In the genomic region with DNA sequence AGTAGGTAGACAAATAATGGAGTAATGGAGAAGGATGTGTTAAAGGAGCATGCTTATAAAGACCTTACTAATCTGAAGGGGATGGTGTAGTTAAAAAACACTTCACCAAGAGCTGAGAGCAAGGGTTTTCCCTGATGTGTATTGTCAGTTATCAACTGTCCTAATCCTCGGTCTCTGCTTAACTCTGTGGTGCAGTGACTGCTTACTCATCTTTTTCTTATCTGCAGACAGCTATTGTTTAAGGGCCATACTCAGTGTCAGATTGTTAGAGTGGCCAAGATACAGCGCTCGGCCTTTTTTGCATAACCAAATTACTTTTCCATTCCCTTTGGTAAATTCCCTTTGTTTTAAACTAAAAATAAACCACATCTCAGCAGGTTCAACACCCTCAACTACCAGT, we compare ENCODE assay signal across 23 mouse cellular contexts. TPM values are rescaled to one million over a fixed set of nuclear protein-coding genes. Genes with fewer than 3 reads are reported as not detected.
DNase-seq lines count a peak whose midpoint lies in the region; ATAC-seq and TF ChIP-seq lines count a peak whose summit lies in the region.
"Had no signal": no experiment of that assay in that cellular context is flagged by ENCODE, and none has a peak within 500 bp of the region (broad histone marks: within the 10 kb centered on the region; RNA-seq: fewer than 3 reads in every experiment).

No protein-coding gene starts in this region.

- 30% methylated on average over 3 of the region's 3 CpGs for WGBS in heart, adult 2 months

- ATAC-seq in cerebellum, adult (ENCODE audit: insufficient number of reproducible peaks, low FRiP score, low TSS enrichment), result no peak
- ATAC-seq: forebrain, embryonic 16.5 days; hindbrain, postnatal 0 days; intestine, embryonic 16.5 days had no signal

- TF ChIP-seq RAD21 in MEL (IDR thresholded peaks at IDR 0.05; ENCODE audit: low read depth, low read length), result no peak

- no peak overlapping the region for H3K4me3 ChIP-seq in MEL (ENCODE audit: control insufficient read depth in 1 of 2, insufficient read depth in 1 of 2, low read depth in 2 of 2, low read length in 2 of 2)
- no peak overlapping the region for H3K4me3 ChIP-seq in heart, adult 2 months
- H3K4me3 ChIP-seq: embryonic facial prominence, embryonic 13.5 days; forebrain, embryonic 12.5 days; hindbrain, embryonic 13.5 days had no signal

- intact Hi-C loops in gastrocnemius, postnatal 14 days (cut with DNase I; ENCODE audit: low total_unique reads), result no loop called here
- intact Hi-C loops in heart, postnatal 25 days (cut with DNase I), result no loop called here
- intact Hi-C loops in heart, adult 2 months (cut with DNase I), result no loop called here

- no peak overlapping the region for H3K27ac ChIP-seq in MEL (ENCODE audit: control insufficient read depth, low read depth, low read length)
- H3K27ac ChIP-seq in heart, adult 2 months, result no peak overlapping the region
- H3K27ac ChIP-seq: embryonic facial prominence, embryonic 13.5 days; forebrain, embryonic 12.5 days; hindbrain, embryonic 13.5 days; hindbrain, postnatal 0 days had no signal

- no peaks in the 10 kb centered on the region for H3K79me2 ChIP-seq in MEL (ENCODE audit: control insufficient read depth, insufficient read depth, low read length, poor library complexity)
- H3K79me2 ChIP-seq in heart, adult 2 months (replicated peaks; ENCODE audit: control insufficient read depth, insufficient read depth, low read length), result no peaks in the 10 kb centered on the region

- peak; percentile 15 for DNase-seq in CD4-positive, CD25-positive, alpha-beta regulatory T cell, adult 2 months (ENCODE audit: low read depth, low spot score)
- DNase-seq in MEL (ENCODE audit: low read depth, low spot score), result peak; percentile 8
- peak; percentile 45 for DNase-seq in induced T-regulatory cell, adult 2 months (ENCODE audit: low read depth)
- no peak for DNase-seq in gastrocnemius, postnatal 14 days
- no peak for DNase-seq in heart, postnatal 25 days (ENCODE audit: low spot score)
- no peak for DNase-seq in heart, adult 2 months
- DNase-seq: adrenal gland, adult 2 months; adrenal gland, postnatal 25 days; B cell, adult 2 months; cerebellum, adult 11 months; cerebellum, adult 8-10 months; cerebellum, postnatal 14 days; gastrocnemius, postnatal 10 days; heart, postnatal 10 days; kidney, adult 2 months had no signal

- no peak for TF ChIP-seq POLR2A in MEL (IDR thresholded peaks at IDR 0.05; ENCODE audit: control insufficient read depth in 1 of 2, insufficient read depth in 1 of 2, low read depth in 1 of 2, low read length in 2 of 2, poor library complexity in 1 of 2)
- TF ChIP-seq POLR2A in heart, adult 2 months (IDR thresholded peaks at IDR 0.05; ENCODE audit: insufficient read depth, low read depth, low read length), result no peak

- TF ChIP-seq CTCF in MEL (IDR thresholded peaks at IDR 0.05 in 2 of 3, conservative IDR thresholded peaks at IDR 0.05 in 1 of 3; ENCODE audit: control insufficient read depth in 1 of 3, insufficient read depth in 1 of 3, low read depth in 2 of 3, low read length in 3 of 3, poor library complexity in 1 of 3, severe bottlenecking in 1 of 3), result no peak
- TF ChIP-seq CTCF in heart, adult 2 months (IDR thresholded peaks at IDR 0.05), result no peak

- peaks cover 0 to 2% of the 10 kb centered on the region in 2 experiments; a peak in 2 of 4 replicates for H3K27me3 ChIP-seq in MEL (ENCODE audit: control insufficient read depth in 1 of 2, insufficient read depth in 2 of 2, low read length in 2 of 2)
- no peaks in the 10 kb centered on the region for H3K27me3 ChIP-seq in heart, adult 2 months (ENCODE audit: control insufficient read depth, insufficient read depth, low read length)
- H3K27me3 ChIP-seq: embryonic facial prominence, embryonic 13.5 days; forebrain, embryonic 12.5 days; hindbrain, embryonic 13.5 days had no signal

- H3K36me3 ChIP-seq in MEL (ENCODE audit: control insufficient read depth in 1 of 2, insufficient read depth in 2 of 2, low read length in 2 of 2), result no peaks in the 10 kb centered on the region
- no peaks in the 10 kb centered on the region for H3K36me3 ChIP-seq in heart, adult 2 months (ENCODE audit: control insufficient read depth, insufficient read depth, low read length)
- H3K36me3 ChIP-seq: embryonic facial prominence, embryonic 13.5 days; forebrain, embryonic 12.5 days; G1E; hindbrain, embryonic 13.5 days had no signal

- no peaks in the 10 kb centered on the region for H3K4me1 ChIP-seq in MEL (ENCODE audit: control insufficient read depth in 1 of 2, insufficient read depth in 2 of 2, low read length in 2 of 2)
- no peaks in the 10 kb centered on the region for H3K4me1 ChIP-seq in heart, adult 2 months (ENCODE audit: control insufficient read depth, insufficient read depth, low read length)
- H3K4me1 ChIP-seq: embryonic facial prominence, embryonic 13.5 days; forebrain, embryonic 12.5 days; hindbrain, embryonic 13.5 days had no signal

- no peak overlapping the region for H3K9ac ChIP-seq in MEL (ENCODE audit: control insufficient read depth, low read depth, low read length, poor library complexity, severe bottlenecking)
- no peak overlapping the region for H3K9ac ChIP-seq in heart, adult 2 months (ENCODE audit: low read depth, low read length)
- H3K9ac ChIP-seq: embryonic facial prominence, embryonic 13.5 days; forebrain, embryonic 12.5 days; hindbrain, embryonic 13.5 days had no signal

- H3K9me3 ChIP-seq in MEL (replicated peaks; ENCODE audit: insufficient read depth, low read length), result no peaks in the 10 kb centered on the region
- H3K9me3 ChIP-seq: embryonic facial prominence, embryonic 13.5 days; forebrain, embryonic 12.5 days; G1E; hindbrain, embryonic 13.5 days had no signal

- no peak for TF ChIP-seq EP300 in MEL (IDR thresholded peaks at IDR 0.05; ENCODE audit: low read depth in 1 of 2, low read length in 2 of 2)
- TF ChIP-seq EP300 in heart, adult 2 months (IDR thresholded peaks at IDR 0.05; ENCODE audit: insufficient read depth, low read depth, low read length), result no peak

TF ChIP-seq in MEL, 35 proteins besides CTCF, POLR2A, EP300 and RAD21:
- TF ChIP-seq GATA1 (IDR thresholded peaks at IDR 0.05; ENCODE audit: low read depth, low read length) (0 out of 2 replicates have a peak, but pooled peaks have one; percentile 11), MAX (IDR thresholded peaks at IDR 0.05; ENCODE audit: low read length) (no peak)

RNA-seq across cellular contexts. Expression of gene Stat1, which starts 52.5 kb away (rescaled TPM):
- 8.0 and 9.7 TPM in 2 replicates for total RNA-seq in MEL (2012; rRNA removed)
- 10 to 100 TPM; 10.9 to 44.0 TPM for polyA plus RNA-seq in MEL (2012; ENCODE audit: insufficient read depth in 1 of 2, insufficient read length in 2 of 2, low read depth in 1 of 2, low replicate concordance in 2 of 2, missing spikeins in 1 of 2)
- 10 to 100 TPM; 11.5 to 11.9 TPM for total RNA-seq in gastrocnemius, postnatal 14 days (2021)
- total RNA-seq in heart, postnatal 25 days (2021), result 10 to 100 TPM; 24.7 to 26.8 TPM
- total RNA-seq in heart, adult 2 months (2021), result 10 to 100 TPM; 27.7 to 30.6 TPM
- polyA plus RNA-seq in heart, adult 2 months (2012; rRNA removed), result 24.1 and 29.8 TPM in 2 replicates

Comparison
In these comparisons a context has a peak if more than half of its experiments do, and no peak if none do; other contexts are left out.
1. DNase-seq: peak in CD4-positive, CD25-positive, alpha-beta regulatory T cell, adult 2 months (single experiment), MEL (single experiment) and induced T-regulatory cell, adult 2 months (single experiment); none in gastrocnemius, postnatal 14 days (single experiment), heart, postnatal 25 days (single experiment) and heart, adult 2 months (0 of 2).